Mouse (Mus musculus) liver, embryonic 14.5 days (tissue): ENCODE measurements around the gene Homer3. TPM values are rescaled to one million over a fixed set of nuclear protein-coding genes. Genes with fewer than 3 reads are reported as not detected.

Source experiments
- ATAC-seq: fragments of 200-750 bp; cut with Nextera tagmentation; 2 replicates; pipeline ENCODE4 v1.8.0; 2017; ENCODE audit warnings: moderate number of reproducible peaks, mild to moderate bottlenecking, moderate library complexity; ENCODE audit not compliant: insufficient read depth
- DNase-seq, 3 experiments: peaks; one replicate each; pipeline ENCODE4 v3.0.0-alpha.2; 2012 to 2013; ENCODE audit warnings: low read depth in 3 of 3, low spot score in 3 of 3
- H3K27ac ChIP-seq: fragments of 300-500 bp; sonication (generic); 2 replicates; pipeline ENCODE4 v1.5.1; 2014; ENCODE audit warnings: moderate library complexity, mild to moderate bottlenecking, control low read depth, inconsistent platforms
- H3K27me3 ChIP-seq: fragments of 300-500 bp; sonication (generic); 2 replicates; pipeline ENCODE4 v1.6.1; 2014; ENCODE audit warnings: mild to moderate bottlenecking, low read length, moderate library complexity; ENCODE audit not compliant: control insufficient read depth, insufficient read depth
- H3K36me3 ChIP-seq: fragments of 300-500 bp; sonication (generic); replicated peaks from 2 replicates; pipeline ENCODE4 v1.6.1; 2014; ENCODE audit warnings: low read depth; ENCODE audit not compliant: control insufficient read depth, insufficient read depth
- H3K4me1 ChIP-seq, 2 experiments: fragments of 200-500 bp in 1 of 2; fragments of 300-500 bp in 1 of 2; sonication (generic) in 1 of 2; replicated peaks; 2 replicates each; pipeline ENCODE4 v1.6.1; 2012 to 2014; ENCODE audit warnings: antibody characterized with exemption in 1 of 2, inconsistent platforms in 1 of 2, low read length in 1 of 2; ENCODE audit not compliant: control insufficient read depth in 2 of 2, insufficient read depth in 2 of 2
- H3K4me2 ChIP-seq: fragments of 300-500 bp; sonication (generic); 2 replicates; pipeline ENCODE4 v1.6.1; 2014; ENCODE audit warnings: low read depth, mild to moderate bottlenecking, control low read depth, moderate library complexity
- H3K4me3 ChIP-seq, 2 experiments: fragments of 200-500 bp in 1 of 2; fragments of 300-500 bp in 1 of 2; sonication (generic) in 1 of 2; 2 replicates each; pipeline ENCODE4 v1.5.1; 2012 to 2014; ENCODE audit warnings: low read depth in 2 of 2, low read length in 2 of 2, mild to moderate bottlenecking in 2 of 2, control low read depth in 1 of 2, inconsistent platforms in 1 of 2, moderate library complexity in 1 of 2; ENCODE audit not compliant: insufficient read depth in 1 of 2
- H3K9ac ChIP-seq: fragments of 300-500 bp; sonication (generic); replicated peaks from 2 replicates; pipeline ENCODE4 v1.6.1; 2014; ENCODE audit warnings: mild to moderate bottlenecking, control low read depth, moderate library complexity
- H3K9me3 ChIP-seq: fragments of 300-500 bp; sonication (generic); 2 replicates; pipeline ENCODE4 v1.6.1; 2016; ENCODE audit warnings: low read length, mixed read lengths; ENCODE audit not compliant: control insufficient read depth
- CTCF ChIP-seq: IDR thresholded peaks from 2 replicates; pipeline ENCODE4 v1.5.1; 2016; ENCODE audit warnings: antibody characterized with exemption, low read depth, control low read depth
- EP300 ChIP-seq: IDR thresholded peaks from 2 replicates; pipeline ENCODE4 v1.6.1; 2016; ENCODE audit warnings: antibody characterized with exemption, low read depth
- WGBS: fragments of 180-500 bp; shearing (Covaris S2); extraction: QIAGEN DNeasy Blood & Tissue Kit; methylation state at CpG from one replicate; pipeline ENCODE4 v1.1.7; 2014; ENCODE audit not compliant: insufficient replicate concordance; 5-methylcytosine and 5-hydroxymethylcytosine counted together
- polyA plus RNA-seq, 2 experiments: library from polyadenylated mRNA; depleted of rRNA in 1 of 2; stranded (reverse) in 1 of 2; unstranded in 1 of 2; fragments of >200 nt; fragmentation: Nextera tagmentation in 1 of 2; extraction: Ambion mirVana in 1 of 2; gene quantifications; 2 replicates each; pipeline versions ENCODE4 v1.2.1 to v1.2.3; 2012 to 2014

Gene Homer3
- polyA plus RNA-seq (2012; rRNA removed) (5.5 and 6.5 TPM in 2 replicates), polyA plus RNA-seq (2014; fragmentation: Nextera tagmentation; extraction: Ambion mirVana) (3.9 and 4.2 TPM in 2 replicates)

DNA sequence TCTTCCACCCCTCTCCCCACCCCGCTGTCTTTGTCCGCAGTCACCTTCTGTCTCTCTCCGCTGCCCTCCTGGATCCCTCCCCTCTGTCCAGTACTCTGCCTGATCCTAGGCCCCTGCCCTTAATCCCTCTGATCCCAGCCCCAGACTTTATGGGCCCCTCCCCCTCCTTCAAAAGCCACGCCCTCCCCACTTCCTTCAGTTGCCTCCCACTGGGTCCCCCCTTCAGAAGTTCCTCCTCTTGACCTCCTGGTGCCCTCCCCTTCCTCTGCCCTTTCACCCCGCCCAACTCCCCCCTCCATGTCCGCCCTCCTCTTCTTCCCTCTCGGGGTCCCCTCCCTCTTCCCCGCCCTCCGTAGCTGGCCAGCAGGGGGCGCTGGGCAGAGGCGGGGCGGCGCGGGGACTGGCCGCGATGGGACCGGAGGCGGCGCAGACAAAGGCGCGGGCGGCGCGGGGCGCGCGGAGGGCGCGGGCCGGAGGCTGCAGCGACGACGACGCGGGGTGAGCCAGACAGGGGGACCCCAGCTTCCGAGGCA, at the start of gene Homer3:
TSS of gene Homer3 (plus strand) at position 225 of the 533 bp plus-strand sequence.
- H3K4me2 ChIP-seq: peak within 1 kb of the TSS; percentile 74
- H3K4me1 ChIP-seq: peaks cover 0 to 11% of the 10 kb centered on the region in 2 experiments; a peak in 2 of 4 replicates
- H3K9me3 ChIP-seq: no peaks in the 10 kb centered on the region; the same call in 1 of the 2 replicates
- peak within 1 kb of the TSS; percentile 65 to 71 for H3K4me3 ChIP-seq
- no peak for TF ChIP-seq EP300
- peak; percentile 86 for TF ChIP-seq CTCF
- DNase-seq (peak; percentile 50 to 59 (median 58)), ATAC-seq (peak; percentile 81)
- WGBS: 1% methylated on average over 35 of the region's 36 CpGs
- H3K9ac ChIP-seq: peak within 1 kb of the TSS; percentile 46
- H3K27ac ChIP-seq: no peak within 1 kb of the TSS
- no peaks in the 10 kb centered on the region for H3K36me3 ChIP-seq
- H3K27me3 ChIP-seq: no peaks in the 10 kb centered on the region; the same call in 1 of the 2 replicates

DNA sequence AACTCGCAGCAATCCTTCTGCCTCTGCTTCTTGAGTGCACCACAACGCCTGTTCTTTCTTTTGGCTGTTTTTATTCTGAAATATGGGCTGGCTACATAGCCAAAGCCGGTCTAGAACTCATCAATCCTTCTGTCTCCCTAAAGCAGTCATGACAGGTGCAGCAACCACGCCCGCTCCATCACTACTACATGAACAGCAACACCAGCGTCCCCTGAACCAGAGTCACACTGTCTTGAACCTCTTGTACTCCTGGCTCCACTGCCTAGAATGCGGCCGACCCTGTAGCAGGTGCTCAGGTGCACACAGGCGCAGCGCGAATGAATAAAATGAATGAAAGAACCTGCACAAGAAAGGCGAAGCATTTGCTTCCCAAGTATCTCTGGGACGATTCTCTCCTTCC, 49.0 kb upstream of the Homer3 start:
- ATAC-seq (no peak), DNase-seq (no peak)
- Histone ChIP-seq H3K4me1 (peaks cover 11 to 26% of the 10 kb centered on the region in 2 experiments), H3K27me3 (no peaks in the 10 kb centered on the region), H3K9me3 (no peaks in the 10 kb centered on the region), H3K27ac (peak overlapping the region; percentile 75), H3K9ac (peak overlapping the region; percentile 70), H3K36me3 (peaks cover 23% of the 10 kb centered on the region), H3K4me3 (peak overlapping the region; percentile 71 to 86), H3K4me2 (peak overlapping the region; percentile 94)
- WGBS: 5% methylated on average over 13 of the region's 13 CpGs
- no peak for TF ChIP-seq EP300
- TF ChIP-seq CTCF: no peak

DNA sequence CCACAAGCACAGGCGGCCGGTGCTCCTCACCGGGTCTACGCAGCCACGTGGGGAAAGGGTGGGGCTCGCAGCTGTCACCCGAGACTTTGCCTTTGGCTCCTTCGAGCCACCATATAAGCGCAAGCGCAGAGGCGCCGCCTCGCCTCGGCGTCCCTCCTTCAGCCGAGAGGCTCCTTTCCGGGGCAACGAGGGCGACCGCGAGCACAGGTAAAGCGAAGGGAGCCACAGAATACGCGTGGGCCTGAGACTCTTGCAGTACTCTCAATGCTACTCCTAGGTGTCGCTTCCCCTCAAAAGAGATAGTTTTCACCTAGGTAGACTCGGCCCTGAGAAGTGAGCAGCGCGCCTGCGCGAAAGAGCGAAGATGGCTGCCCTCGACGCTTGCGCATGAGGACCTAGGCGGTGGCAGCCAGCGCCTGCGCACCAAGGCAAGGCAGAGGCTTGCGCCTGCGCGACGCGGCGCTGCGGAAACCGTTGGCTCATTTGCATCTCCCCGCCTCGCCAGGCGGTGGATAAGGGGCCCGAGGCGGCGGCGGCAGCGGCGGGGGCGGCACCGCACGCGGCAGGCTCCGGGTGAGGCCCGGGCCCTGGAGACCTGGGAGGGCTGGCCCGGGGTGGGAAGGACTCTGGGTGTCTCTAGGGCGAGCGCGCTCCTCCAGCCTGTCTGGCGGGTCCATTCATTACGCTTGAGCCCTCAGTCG, 48.4 kb upstream of the Homer3 start, which contains the start of the genes Sugp2 and Armc6:
TSS of gene Sugp2 (plus strand) at position 147 of the 701 bp plus-strand sequence.
TSS of gene Armc6 (minus strand) at position 387 of the 701 bp plus-strand sequence.
- H3K36me3 ChIP-seq: peaks cover 25% of the 10 kb centered on the region
- no peaks in the 10 kb centered on the region for H3K9me3 ChIP-seq
- H3K4me1 ChIP-seq: peaks cover 11 to 27% of the 10 kb centered on the region in 2 experiments
- H3K9ac ChIP-seq: peak within 1 kb of the TSS; percentile 70
- peak; percentile 95 for ATAC-seq
- no peaks in the 10 kb centered on the region for H3K27me3 ChIP-seq
- TF ChIP-seq CTCF (0 out of 2 replicates have a peak, but pooled peaks have one; percentile 6), EP300 (no peak)
- H3K27ac ChIP-seq: peak within 1 kb of the TSS; percentile 87
- H3K4me2 ChIP-seq: peak within 1 kb of the TSS; percentile 94
- WGBS: under 1% methylated on average over 66 of the region's 67 CpGs
- DNase-seq: peak; percentile 93 to 96 (median 94)
- peak within 1 kb of the TSS; percentile 71 to 86 for H3K4me3 ChIP-seq

DNA sequence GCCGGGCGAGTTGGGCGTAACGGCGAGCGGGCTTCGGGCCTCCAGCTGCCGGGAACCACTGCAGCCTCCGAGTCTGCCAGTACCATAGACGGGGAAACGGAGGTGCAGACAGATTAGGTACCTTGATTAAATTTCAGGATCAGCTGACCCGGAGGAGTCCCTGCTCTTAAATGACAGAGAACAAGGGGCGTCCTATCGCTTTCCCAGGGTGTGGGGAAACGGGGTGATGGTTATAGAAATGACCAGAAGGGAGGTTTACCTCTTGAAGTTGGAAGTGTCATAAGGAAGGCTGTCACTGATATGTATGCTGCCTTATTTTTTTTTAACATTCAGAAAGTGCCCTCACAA, 47.9 kb upstream of the Homer3 start:
- DNase-seq: no peak
- TF ChIP-seq CTCF: no peak
- TF ChIP-seq EP300: no peak
- Histone ChIP-seq H3K9ac (peak overlapping the region; percentile 70), H3K4me1 (peaks cover 11 to 27% of the 10 kb centered on the region in 2 experiments), H3K4me2 (peak overlapping the region; percentile 75), H3K4me3 (peak overlapping the region; percentile 71 to 73), H3K27me3 (no peaks in the 10 kb centered on the region), H3K27ac (peak overlapping the region; percentile 87), H3K36me3 (peaks cover 23% of the 10 kb centered on the region), H3K9me3 (no peaks in the 10 kb centered on the region)
- 0% methylated on average over 15 of the region's 15 CpGs for WGBS
- no peak for ATAC-seq

DNA sequence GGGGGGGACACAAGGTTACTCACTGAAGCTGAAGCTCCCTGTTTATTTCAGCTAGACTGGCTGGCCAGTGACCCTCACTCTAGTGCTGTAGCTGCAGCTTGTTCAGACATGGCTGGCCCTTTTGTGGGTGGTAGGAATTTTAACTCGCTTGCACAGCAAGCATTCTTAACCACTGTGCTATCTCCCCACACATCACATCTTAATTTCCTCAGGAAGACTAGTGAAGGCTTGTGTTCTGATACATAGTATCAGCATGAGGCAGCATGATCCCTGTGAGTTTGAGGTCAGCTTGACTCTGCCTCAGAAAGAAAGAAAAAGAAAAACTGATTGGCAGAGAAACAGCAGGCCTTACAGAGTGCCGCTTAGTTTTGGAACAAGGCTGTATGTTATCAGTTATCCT, 44.8 kb upstream of the Homer3 start:
- TF ChIP-seq CTCF (no peak), EP300 (0 out of 2 replicates have a peak, but pooled peaks have one; percentile 21)
- Histone ChIP-seq H3K4me1 (peaks cover 11 to 22% of the 10 kb centered on the region in 2 experiments), H3K27me3 (no peaks in the 10 kb centered on the region), H3K4me2 (no peak overlapping the region), H3K36me3 (peaks cover 50% of the 10 kb centered on the region), H3K4me3 (no peak overlapping the region), H3K9ac (no peak overlapping the region), H3K9me3 (no peaks in the 10 kb centered on the region), H3K27ac (no peak overlapping the region)
- DNase-seq: no peak
- no peak for ATAC-seq
- 17% methylated on average over 2 of the region's 2 CpGs for WGBS
